Mouse (Mus musculus) layer of hippocampus, postnatal 36 days (tissue): ENCODE results near the gene Ttc7b. TPM values are rescaled to one million over a fixed set of nuclear protein-coding genes. Genes with fewer than 3 reads are reported as not detected.
A peak's percentile ranks its signal among the peaks of the same experiment; 100 is the strongest.

Experiments
- DNase-seq, 2 experiments: peaks; one replicate each; pipeline ENCODE4 v3.0.0; 2022
- total RNA-seq, 2 experiments: library from RNA; stranded (reverse); gene quantifications; 2 replicates each; pipeline ENCODE4 v1.2.3; 2021

Gene Ttc7b
- total RNA-seq, 2 experiments from 2014 or later = 160 to 183 TPM

GRCm38 (mm10) chr12:100297961-100298360, 222.7 kb downstream of the Ttc7b start:
- DNase-seq = no peak

GRCm38 (mm10) chr12:100294457-100294856, 226.2 kb downstream of the Ttc7b start:
- no peak for DNase-seq

GRCm38 (mm10) chr12:100293956-100294355, 226.7 kb downstream of the Ttc7b start:
- no peak for DNase-seq

GRCm38 (mm10) chr12:100290711-100291685, 229.6 kb downstream of the Ttc7b start:
- peak; percentile 81 to 88 for DNase-seq

- DNase-seq = peak in 1 of 2 experiments; percentile 54
Measured at GRCm38 (mm10) chr12:100290178-100290531, 230.5 kb downstream of the Ttc7b start.

- DNase-seq = no peak
Measured at GRCm38 (mm10) chr12:100289267-100290177, 231.1 kb downstream of the Ttc7b start.

- DNase-seq = no peak
Measured at GRCm38 (mm10) chr12:100288018-100288417, 232.6 kb downstream of the Ttc7b start.

- DNase-seq = no peak
Measured at GRCm38 (mm10) chr12:100287565-100287964, 233.1 kb downstream of the Ttc7b start.

GRCm38 (mm10) chr12:100283283-100283682, 237.3 kb downstream of the Ttc7b start:
- no peak for DNase-seq

- peak in 1 of 2 experiments; percentile 64 for DNase-seq
Measured at GRCm38 (mm10) chr12:100282025-100282885, 238.4 kb downstream of the Ttc7b start.

- DNase-seq = no peak
Measured at GRCm38 (mm10) chr12:100280972-100281794, 239.4 kb downstream of the Ttc7b start.

- no peak for DNase-seq
Measured at GRCm38 (mm10) chr12:100279898-100280297, 240.7 kb downstream of the Ttc7b start.

- DNase-seq = no peak
Measured at GRCm38 (mm10) chr12:100278358-100278757, 242.3 kb downstream of the Ttc7b start.

GRCm38 (mm10) chr12:100277534-100277905, 243.1 kb downstream of the Ttc7b start:
- DNase-seq = no peak

GRCm38 (mm10) chr12:100276607-100277533, 243.8 kb downstream of the Ttc7b start:
- DNase-seq = no peak

- DNase-seq = no peak
Measured at GRCm38 (mm10) chr12:100275850-100276249, 244.8 kb downstream of the Ttc7b start.

- DNase-seq = no peak
Measured at GRCm38 (mm10) chr12:100273033-100273432, 247.6 kb downstream of the Ttc7b start.

- DNase-seq = no peak
Measured at GRCm38 (mm10) chr12:100269967-100270662, 250.5 kb downstream of the Ttc7b start.

GRCm38 (mm10) chr12:100268011-100268410, 252.6 kb downstream of the Ttc7b start:
- no peak for DNase-seq
